39 mouse cellular contexts compared by ENCODE assay signal in the genomic region with DNA sequence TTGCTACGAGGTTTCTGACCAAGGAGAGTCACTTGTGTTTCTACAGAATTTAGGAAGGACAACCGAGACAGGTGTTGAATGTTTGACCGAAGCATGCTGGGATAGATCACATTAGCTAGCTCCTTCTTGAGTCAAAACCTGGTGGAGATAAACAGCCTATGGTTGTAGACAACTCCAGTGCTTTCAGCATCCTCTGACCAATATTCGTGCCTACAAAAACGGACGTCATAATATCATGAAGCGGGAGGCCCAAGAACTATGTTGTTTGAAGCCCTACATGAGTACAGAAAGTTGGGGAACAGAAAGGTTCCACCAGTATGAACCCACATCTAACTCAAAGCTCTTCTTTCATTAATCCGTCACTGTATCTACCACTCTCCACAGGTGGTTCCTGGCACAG. TPM values are rescaled to one million over a fixed set of nuclear protein-coding genes. Genes with fewer than 3 reads are reported as not detected.
DNase-seq lines count a peak whose midpoint lies in the region; ATAC-seq and TF ChIP-seq lines count a peak whose summit lies in the region.
"Had no signal": no experiment of that assay in that cellular context is flagged by ENCODE, and none has a peak within 500 bp of the region (broad histone marks: within the 10 kb centered on the region; RNA-seq: fewer than 3 reads in every experiment).

No protein-coding gene starts in this region.

- H3K4me3 ChIP-seq in kidney, embryonic 15.5 days (replicated peaks): no peak overlapping the region
- H3K4me3 ChIP-seq in megakaryocyte, embryonic 14.5 days (replicated peaks): peak overlapping the region; percentile 77
- H3K4me3 ChIP-seq in bone marrow macrophage, adult 2 months (ENCODE audit: insufficient read depth, low read length): peak overlapping the region; percentile 15; the same call in 1 of the 2 replicates
- no peak overlapping the region for H3K4me3 ChIP-seq in small intestine, adult 2 months (ENCODE audit: low read depth, low read length)
- H3K4me3 ChIP-seq: forebrain, embryonic 15.5 days; heart, embryonic 13.5 days; hindbrain, embryonic 15.5 days; limb, embryonic 13.5 days; midbrain, embryonic 15.5 days; neural tube, embryonic 12.5 days had no signal

- no peaks in the 10 kb centered on the region for H3K9me3 ChIP-seq in kidney, embryonic 15.5 days (replicated peaks)
- no peaks in the 10 kb centered on the region for H3K9me3 ChIP-seq in megakaryocyte, embryonic 14.5 days
- H3K9me3 ChIP-seq: forebrain, embryonic 15.5 days; heart, embryonic 13.5 days; hindbrain, embryonic 15.5 days; limb, embryonic 13.5 days; midbrain, embryonic 15.5 days; neural tube, embryonic 12.5 days had no signal

- peaks cover 12% of the 10 kb centered on the region for H3K36me3 ChIP-seq in kidney, embryonic 15.5 days
- peaks cover 43% of the 10 kb centered on the region for H3K36me3 ChIP-seq in megakaryocyte, embryonic 14.5 days (replicated peaks; ENCODE audit: low read length)
- H3K36me3 ChIP-seq in small intestine, adult 2 months (ENCODE audit: control insufficient read depth, insufficient read depth, low read length): peaks cover 8% of the 10 kb centered on the region
- H3K36me3 ChIP-seq: forebrain, embryonic 15.5 days; hindbrain, embryonic 15.5 days; midbrain, embryonic 15.5 days; neural tube, embryonic 12.5 days had no signal

- no peak overlapping the region for H3K4me2 ChIP-seq in kidney, embryonic 15.5 days
- H3K4me2 ChIP-seq: forebrain, embryonic 15.5 days; heart, embryonic 13.5 days; hindbrain, embryonic 15.5 days; limb, embryonic 13.5 days; liver, embryonic 11.5 days; midbrain, embryonic 15.5 days; neural tube, embryonic 12.5 days had no signal

- peaks cover 33% of the 10 kb centered on the region for H3K4me1 ChIP-seq in kidney, embryonic 15.5 days
- H3K4me1 ChIP-seq in megakaryocyte, embryonic 14.5 days: peaks cover 71% of the 10 kb centered on the region
- peaks cover 32% of the 10 kb centered on the region for H3K4me1 ChIP-seq in bone marrow macrophage, adult 2 months (ENCODE audit: control insufficient read depth, insufficient read depth, low read length)
- H3K4me1 ChIP-seq in small intestine, adult 2 months (ENCODE audit: control insufficient read depth, insufficient read depth, insufficient read length, low read length): peaks cover 12% of the 10 kb centered on the region

- H3K9ac ChIP-seq in kidney, embryonic 15.5 days: no peak overlapping the region
- H3K9ac ChIP-seq: forebrain, embryonic 15.5 days; heart, embryonic 13.5 days; hindbrain, embryonic 15.5 days; limb, embryonic 13.5 days; midbrain, embryonic 15.5 days; neural tube, embryonic 12.5 days had no signal

- 89% methylated on average over 8 of the region's 8 CpGs for WGBS in kidney, embryonic 15.5 days
- 63% methylated on average over 8 of the region's 8 CpGs for WGBS in small intestine, adult 2 months

- TF ChIP-seq POLR2A in bone marrow macrophage, adult 2 months (IDR thresholded peaks at IDR 0.05; ENCODE audit: borderline replicate concordance, low read depth, low read length): no peak
- no peak for TF ChIP-seq POLR2A in small intestine, adult 2 months (IDR thresholded peaks at IDR 0.05; ENCODE audit: low read depth, low read length)

- ATAC-seq in kidney, embryonic 15.5 days (replicated peaks; ENCODE audit: low FRiP score): no peak
- ATAC-seq in megakaryocyte, adult 5-6 weeks (ENCODE audit: poor library complexity, severe bottlenecking): no peak
- ATAC-seq: CD4-positive, CD25-positive, alpha-beta regulatory T cell, adult 4 months; forebrain, embryonic 15.5 days; midbrain, embryonic 15.5 days had no signal

- no peaks in the 10 kb centered on the region for H3K27me3 ChIP-seq in kidney, embryonic 15.5 days
- no peaks in the 10 kb centered on the region for H3K27me3 ChIP-seq in megakaryocyte, embryonic 14.5 days (replicated peaks)
- H3K27me3 ChIP-seq in small intestine, adult 2 months (ENCODE audit: control insufficient read depth, insufficient read depth, low read length): no peaks in the 10 kb centered on the region
- H3K27me3 ChIP-seq: heart, embryonic 13.5 days; limb, embryonic 13.5 days had no signal

- no peak for TF ChIP-seq CTCF in bone marrow macrophage, adult 2 months (IDR thresholded peaks at IDR 0.05; ENCODE audit: low read depth, low read length)
- no peak for TF ChIP-seq CTCF in small intestine, adult 2 months (IDR thresholded peaks at IDR 0.05; ENCODE audit: extremely low read depth, insufficient read length, insufficient replicate concordance, low read depth, low read length)

- H3K27ac ChIP-seq in kidney, embryonic 15.5 days: peak overlapping the region; percentile 58; the same call in 1 of the 2 replicates
- H3K27ac ChIP-seq in bone marrow macrophage, adult 2 months (ENCODE audit: insufficient read depth, low read depth, low read length): no peak overlapping the region
- H3K27ac ChIP-seq in small intestine, adult 2 months (ENCODE audit: insufficient read depth, low read depth, low read length): peak overlapping the region; percentile 17
- H3K27ac ChIP-seq: forebrain, embryonic 15.5 days; heart, embryonic 13.5 days; hindbrain, embryonic 15.5 days; limb, embryonic 13.5 days; midbrain, embryonic 15.5 days; neural tube, embryonic 12.5 days had no signal

- DNase-seq in kidney, adult 18-20 months: no peak
- DNase-seq in cerebellum, adult 8-10 months: no peak
- DNase-seq: adrenal gland, postnatal 25 days; cerebellum, adult 2 months; cerebellum, postnatal 25 days; gastrocnemius, postnatal 36 days; kidney, adult 9 months; kidney, postnatal 4 days; right cerebral cortex, adult 18-20 months had no signal

RNA-seq across cellular contexts. Expression of a gene that starts 3.3 kb away (rescaled TPM):
- 15.2 and 17.2 TPM in 2 replicates for polyA plus RNA-seq in kidney, embryonic 15.5 days (2015; fragmentation: Nextera tagmentation; extraction: Ambion mirVana)
- 7.7 and 9.8 TPM in 2 replicates for polyA plus RNA-seq in megakaryocyte, embryonic 14.5 days (2012; ENCODE audit: insufficient read depth, low replicate concordance)
- total RNA-seq in megakaryocyte, adult 5-6 weeks (2015): 20.6 and 25.6 TPM in 2 replicates
- 26.6 and 27.9 TPM in 2 replicates for total RNA-seq in megakaryocyte, adult 5-6 weeks (2017)
- polyA plus RNA-seq in bone marrow macrophage, adult 2 months (2012; ENCODE audit: insufficient read depth, insufficient read length, missing spikeins): 21.1 and 24.6 TPM in 2 replicates
- 18.9 and 23.1 TPM in 2 replicates for polyA plus RNA-seq in small intestine, adult 2 months (2012; rRNA removed)

RNA-seq across cellular contexts. Expression of a gene that starts 19.2 kb away (rescaled TPM):
- not detected in 2 replicates for polyA plus RNA-seq in kidney, embryonic 15.5 days (2015; fragmentation: Nextera tagmentation; extraction: Ambion mirVana)
- not detected in 2 replicates for polyA plus RNA-seq in megakaryocyte, embryonic 14.5 days (2012; ENCODE audit: insufficient read depth, low replicate concordance)
- total RNA-seq in megakaryocyte, adult 5-6 weeks (2015): not detected in 2 replicates
- not detected in 2 replicates for total RNA-seq in megakaryocyte, adult 5-6 weeks (2017)
- polyA plus RNA-seq in bone marrow macrophage, adult 2 months (2012; ENCODE audit: insufficient read depth, insufficient read length, missing spikeins): not detected in 2 replicates
- not detected in 2 replicates for polyA plus RNA-seq in small intestine, adult 2 months (2012; rRNA removed)
- total RNA-seq: adrenal gland, adult 18-20 months; adrenal gland, postnatal 25 days; gastrocnemius, adult 18-20 months; gastrocnemius, postnatal 36 days; heart, adult 8-10 months; heart, postnatal 10 days; hematopoietic stem cell, adult 5-6 weeks; layer of hippocampus, adult 8-10 months; layer of hippocampus, postnatal 25 days; left cerebral cortex, adult 8-10 months; left cerebral cortex, postnatal 36 days had no signal
- polyA plus RNA-seq: brain, embryonic 14.5 days; CD4-positive, CD25-positive, alpha-beta regulatory T cell, adult 4 months; cerebellum, adult 2 months; embryonic facial prominence, embryonic 11.5 days; forebrain, embryonic 15.5 days; frontal cortex, adult 2 months; heart, embryonic 13.5 days; hindbrain, embryonic 15.5 days; intestine, embryonic 14.5 days; limb, embryonic 13.5 days; liver, embryonic 11.5 days; liver, embryonic 16.5 days; midbrain, embryonic 15.5 days; neural tube, embryonic 12.5 days; stomach, embryonic 14.5 days; testis, adult 2 months; thymus, postnatal 0 days had no signal

RNA-seq across cellular contexts. Expression of a gene that starts 42.4 kb away (rescaled TPM):
- 38.0 and 41.0 TPM in 2 replicates for polyA plus RNA-seq in kidney, embryonic 15.5 days (2015; fragmentation: Nextera tagmentation; extraction: Ambion mirVana)
- not detected in 2 replicates for polyA plus RNA-seq in megakaryocyte, embryonic 14.5 days (2012; ENCODE audit: insufficient read depth, low replicate concordance)
- 0.16 TPM in 1 of 2 replicates, not detected in the other for total RNA-seq in megakaryocyte, adult 5-6 weeks (2015)
- not detected in 2 replicates for total RNA-seq in megakaryocyte, adult 5-6 weeks (2017)
- 0.36 and 0.44 TPM in 2 replicates for polyA plus RNA-seq in bone marrow macrophage, adult 2 months (2012; ENCODE audit: insufficient read depth, insufficient read length, missing spikeins)
- polyA plus RNA-seq in small intestine, adult 2 months (2012; rRNA removed): 7.1 and 11.1 TPM in 2 replicates
- total RNA-seq: hematopoietic stem cell, adult 5-6 weeks had no signal

Comparison
In these comparisons a context has a peak if more than half of its experiments do, and no peak if none do; other contexts are left out.
1. H3K4me3 ChIP-seq: peak in megakaryocyte, embryonic 14.5 days (single experiment) and bone marrow macrophage, adult 2 months (single experiment); none in kidney, embryonic 15.5 days (single experiment) and small intestine, adult 2 months (single experiment).